Mouse (Mus musculus): ENCODE measurements around the gene Macrod2. TPM values are rescaled to one million over a fixed set of nuclear protein-coding genes. Genes with fewer than 3 reads are reported as not detected.
A peak's percentile ranks its signal among the peaks of the same experiment; 100 is the strongest.

Macrod2 gene
- polyA plus RNA-seq, 1 experiment from 2014 or later: 31.9 TPM

DNA sequence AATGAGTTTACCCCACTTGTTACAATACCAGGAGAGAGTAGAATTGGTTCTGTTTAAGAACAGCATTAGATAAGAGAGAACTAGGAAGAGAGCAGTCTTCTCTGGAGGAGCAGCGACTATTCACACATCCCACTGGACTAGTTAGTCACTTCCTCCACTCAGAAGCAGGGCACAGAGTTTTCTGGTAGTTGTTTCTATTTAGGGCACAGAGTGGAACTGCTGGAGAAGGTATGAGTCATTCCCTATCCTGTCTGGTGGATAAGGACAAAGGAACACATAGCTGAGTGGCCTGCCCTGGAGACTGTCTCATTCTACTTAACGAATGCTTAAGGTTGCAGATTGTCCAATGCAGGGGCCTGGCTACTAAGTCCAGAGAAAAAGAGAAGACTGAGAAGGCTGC, 1192.2 kb downstream of the Macrod2 start:
- no peak overlapping the region for H3K27ac ChIP-seq (replicated peaks)
- H3K9ac ChIP-seq (ENCODE audit: low read length): no peak overlapping the region
- peak; percentile 71; the same call in 1 of the 2 replicates for ATAC-seq (ENCODE audit: low FRiP score, low TSS enrichment)
- no peak for DNase-seq (ENCODE audit: low spot score)
- H3K4me2 ChIP-seq (replicated peaks; ENCODE audit: low read depth): no peak overlapping the region
- no peaks in the 10 kb centered on the region for H3K4me1 ChIP-seq (replicated peaks; ENCODE audit: control insufficient read depth, insufficient read depth)
- H3K9me3 ChIP-seq (ENCODE audit: control insufficient read depth, low read length): no peaks in the 10 kb centered on the region
- H3K36me3 ChIP-seq (ENCODE audit: control insufficient read depth, insufficient read depth, low read length): no peaks in the 10 kb centered on the region
- WGBS: 60% methylated on average over 2 of the region's 2 CpGs
- no peak overlapping the region for H3K4me3 ChIP-seq (ENCODE audit: low read depth, low read length)
- TF ChIP-seq EP300 (optimal IDR thresholded peaks at IDR 0.05) (no peak), CTCF (IDR thresholded peaks at IDR 0.05; ENCODE audit: low read depth) (no peak)
- no peaks in the 10 kb centered on the region for H3K27me3 ChIP-seq (ENCODE audit: control insufficient read depth, insufficient read depth, low read length)

DNA sequence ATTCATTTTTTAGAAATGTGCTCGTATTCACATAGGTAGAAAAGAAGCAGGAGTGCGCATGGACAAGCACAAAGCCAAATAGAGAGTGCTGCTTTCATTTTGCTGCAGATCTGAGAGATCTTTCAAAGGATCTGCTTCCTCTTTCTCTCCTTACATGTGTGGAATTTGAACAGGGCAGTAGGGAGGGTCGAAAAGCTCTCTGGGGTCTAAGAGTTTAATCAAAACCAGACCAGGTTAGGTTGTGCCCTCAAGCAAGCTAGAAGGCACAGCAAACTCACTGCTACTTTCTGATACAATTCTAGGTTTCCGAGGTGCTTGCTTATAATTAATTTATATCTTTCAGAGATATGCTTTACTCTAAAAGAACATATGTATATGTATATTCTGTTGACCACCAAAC, 1196.2 kb downstream of the Macrod2 start:
- no peak overlapping the region for H3K4me2 ChIP-seq (replicated peaks; ENCODE audit: low read depth)
- H3K9me3 ChIP-seq (ENCODE audit: control insufficient read depth, low read length): no peaks in the 10 kb centered on the region
- no peaks in the 10 kb centered on the region for H3K27me3 ChIP-seq (ENCODE audit: control insufficient read depth, insufficient read depth, low read length)
- no peak overlapping the region for H3K4me3 ChIP-seq (ENCODE audit: low read depth, low read length)
- no peak for TF ChIP-seq EP300 (optimal IDR thresholded peaks at IDR 0.05)
- no peak overlapping the region for H3K9ac ChIP-seq (ENCODE audit: low read length)
- no peak for DNase-seq (ENCODE audit: low spot score)
- no peak for ATAC-seq (ENCODE audit: low FRiP score, low TSS enrichment)
- H3K4me1 ChIP-seq (replicated peaks; ENCODE audit: control insufficient read depth, insufficient read depth): no peaks in the 10 kb centered on the region
- no peak overlapping the region for H3K27ac ChIP-seq (replicated peaks)
- H3K36me3 ChIP-seq (ENCODE audit: control insufficient read depth, insufficient read depth, low read length): no peaks in the 10 kb centered on the region
- 66% methylated on average over 4 of the region's 4 CpGs for WGBS

DNA sequence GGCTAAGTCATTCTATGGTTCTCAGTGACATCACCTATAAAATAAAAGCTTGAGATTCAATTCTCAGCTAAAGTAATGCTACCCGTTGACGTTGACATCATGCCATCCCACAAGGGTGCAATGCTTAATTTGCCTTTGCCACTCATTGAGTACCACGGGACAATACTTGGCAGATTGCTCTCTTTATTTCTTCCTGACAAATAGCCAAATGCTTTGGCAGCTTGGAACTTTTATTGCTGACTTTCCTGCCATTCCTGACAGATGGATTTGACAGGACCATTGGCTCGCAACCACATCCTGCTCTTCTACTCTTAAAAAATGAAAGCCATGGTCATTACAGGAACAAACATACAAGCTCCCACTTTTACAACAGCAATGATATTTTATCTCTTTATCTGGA, 1199.7 kb downstream of the Macrod2 start:
- no peaks in the 10 kb centered on the region for H3K9me3 ChIP-seq (ENCODE audit: control insufficient read depth, low read length)
- H3K27ac ChIP-seq (replicated peaks): no peak overlapping the region
- no peak overlapping the region for H3K4me2 ChIP-seq (replicated peaks; ENCODE audit: low read depth)
- H3K9ac ChIP-seq (ENCODE audit: low read length): no peak overlapping the region
- H3K4me3 ChIP-seq (ENCODE audit: low read depth, low read length): no peak overlapping the region
- H3K27me3 ChIP-seq (ENCODE audit: control insufficient read depth, insufficient read depth, low read length): no peaks in the 10 kb centered on the region
- ATAC-seq (ENCODE audit: low FRiP score, low TSS enrichment) (no peak), DNase-seq (ENCODE audit: low spot score) (no peak)
- TF ChIP-seq EP300 (optimal IDR thresholded peaks at IDR 0.05): no peak
- H3K36me3 ChIP-seq (ENCODE audit: control insufficient read depth, insufficient read depth, low read length): no peaks in the 10 kb centered on the region
- H3K4me1 ChIP-seq (replicated peaks; ENCODE audit: control insufficient read depth, insufficient read depth): no peaks in the 10 kb centered on the region
- WGBS: 67% methylated on average over 4 of the region's 4 CpGs

DNA sequence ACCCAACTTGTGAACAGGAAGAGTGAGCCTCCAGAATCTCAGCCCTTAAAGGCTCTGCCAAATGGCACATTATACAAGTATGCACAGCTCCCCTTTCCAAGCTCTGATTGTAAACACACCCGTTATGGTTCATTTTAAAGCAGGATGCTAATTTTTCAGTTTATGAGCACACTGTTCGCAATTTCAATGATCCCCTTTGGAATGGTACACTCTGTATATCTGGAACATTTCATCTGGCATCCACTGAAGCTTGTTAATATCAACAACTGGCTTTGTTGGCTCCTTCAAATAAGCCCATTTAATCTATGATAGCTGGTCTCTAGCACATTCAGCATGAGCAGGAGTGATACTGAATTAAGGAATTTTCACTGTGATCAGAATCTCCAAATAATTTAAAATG, 1222.6 kb downstream of the Macrod2 start:
- no peaks in the 10 kb centered on the region for H3K4me1 ChIP-seq (replicated peaks; ENCODE audit: control insufficient read depth, insufficient read depth)
- TF ChIP-seq EP300 (optimal IDR thresholded peaks at IDR 0.05) (no peak), CTCF (IDR thresholded peaks at IDR 0.05; ENCODE audit: low read depth) (no peak)
- no peaks in the 10 kb centered on the region for H3K9me3 ChIP-seq (ENCODE audit: control insufficient read depth, low read length)
- no peak for DNase-seq (ENCODE audit: low spot score)
- no peaks in the 10 kb centered on the region for H3K27me3 ChIP-seq (ENCODE audit: control insufficient read depth, insufficient read depth, low read length)
- H3K9ac ChIP-seq (ENCODE audit: low read length): no peak overlapping the region
- 40% methylated on average over 2 of the region's 2 CpGs for WGBS
- no peak for ATAC-seq (ENCODE audit: low FRiP score, low TSS enrichment)
- H3K4me2 ChIP-seq (replicated peaks; ENCODE audit: low read depth): no peak overlapping the region
- no peaks in the 10 kb centered on the region for H3K36me3 ChIP-seq (ENCODE audit: control insufficient read depth, insufficient read depth, low read length)
- H3K4me3 ChIP-seq (ENCODE audit: low read depth, low read length): no peak overlapping the region
- H3K27ac ChIP-seq (replicated peaks): no peak overlapping the region

DNA sequence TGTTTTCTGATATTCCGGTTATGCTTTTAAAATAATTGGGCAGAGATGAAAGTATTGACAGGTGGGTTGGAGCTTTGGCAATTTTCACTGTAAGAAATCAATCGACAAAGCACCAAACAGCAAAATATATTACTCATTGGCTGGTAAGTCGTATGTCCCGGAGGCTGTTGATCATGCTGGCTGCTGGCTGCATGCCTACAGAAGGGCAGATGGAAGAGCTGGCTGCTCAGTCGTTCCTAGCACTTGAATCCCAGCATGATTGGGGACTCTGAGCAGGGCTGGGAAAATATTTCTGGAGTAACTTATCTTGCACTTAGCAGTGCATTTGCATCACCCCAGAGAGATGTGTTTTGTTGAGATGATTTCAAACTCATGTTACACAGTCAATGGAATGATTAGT, 1223.1 kb downstream of the Macrod2 start:
- H3K9ac ChIP-seq (ENCODE audit: low read length): no peak overlapping the region
- no peak overlapping the region for H3K4me3 ChIP-seq (ENCODE audit: low read depth, low read length)
- DNase-seq (ENCODE audit: low spot score) (no peak), ATAC-seq (ENCODE audit: low FRiP score, low TSS enrichment) (no peak)
- H3K27ac ChIP-seq (replicated peaks): no peak overlapping the region
- H3K9me3 ChIP-seq (ENCODE audit: control insufficient read depth, low read length): no peaks in the 10 kb centered on the region
- H3K36me3 ChIP-seq (ENCODE audit: control insufficient read depth, insufficient read depth, low read length): no peaks in the 10 kb centered on the region
- H3K4me2 ChIP-seq (replicated peaks; ENCODE audit: low read depth): no peak overlapping the region
- 46% methylated on average over 5 of the region's 5 CpGs for WGBS
- no peaks in the 10 kb centered on the region for H3K27me3 ChIP-seq (ENCODE audit: control insufficient read depth, insufficient read depth, low read length)
- no peaks in the 10 kb centered on the region for H3K4me1 ChIP-seq (replicated peaks; ENCODE audit: control insufficient read depth, insufficient read depth)
- TF ChIP-seq CTCF (IDR thresholded peaks at IDR 0.05; ENCODE audit: low read depth) (no peak), EP300 (optimal IDR thresholded peaks at IDR 0.05) (no peak)

DNA sequence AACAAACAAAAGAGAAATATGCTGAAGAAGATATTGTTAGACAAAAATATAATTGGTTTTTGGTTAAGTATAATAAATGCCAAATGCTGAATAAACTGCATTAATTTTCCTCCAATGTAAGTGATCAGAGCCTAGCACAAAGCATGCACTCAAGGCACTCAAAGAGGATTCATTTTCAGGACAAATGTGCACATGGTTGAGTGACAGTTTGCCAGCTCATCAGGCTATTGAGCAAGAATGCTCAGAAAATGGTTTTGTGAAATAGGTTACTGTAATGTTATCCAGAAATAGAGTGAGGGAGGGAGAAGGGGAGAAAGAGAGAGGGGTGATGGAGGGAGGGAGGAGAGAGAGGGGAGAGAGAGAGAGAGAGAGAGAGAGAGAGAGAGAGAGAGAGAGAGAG, 1268.9 kb downstream of the Macrod2 start:
- Histone ChIP-seq H3K4me2 (replicated peaks; ENCODE audit: low read depth) (no peak overlapping the region), H3K36me3 (ENCODE audit: control insufficient read depth, insufficient read depth, low read length) (no peaks in the 10 kb centered on the region), H3K9me3 (ENCODE audit: control insufficient read depth, low read length) (no peaks in the 10 kb centered on the region), H3K4me3 (ENCODE audit: low read depth, low read length) (no peak overlapping the region), H3K27ac (replicated peaks) (no peak overlapping the region), H3K4me1 (replicated peaks; ENCODE audit: control insufficient read depth, insufficient read depth) (no peaks in the 10 kb centered on the region), H3K9ac (ENCODE audit: low read length) (no peak overlapping the region), H3K27me3 (ENCODE audit: control insufficient read depth, insufficient read depth, low read length) (no peaks in the 10 kb centered on the region)
- DNase-seq (ENCODE audit: low spot score) (no peak), ATAC-seq (ENCODE audit: low FRiP score, low TSS enrichment) (no peak)
- no peak for TF ChIP-seq CTCF (IDR thresholded peaks at IDR 0.05; ENCODE audit: low read depth)
- no peak for TF ChIP-seq EP300 (optimal IDR thresholded peaks at IDR 0.05)

All from stomach, postnatal 0 days (tissue).